Mouse (Mus musculus): ENCODE results near the gene Fcrl5.

Gene Fcrl5

DNA sequence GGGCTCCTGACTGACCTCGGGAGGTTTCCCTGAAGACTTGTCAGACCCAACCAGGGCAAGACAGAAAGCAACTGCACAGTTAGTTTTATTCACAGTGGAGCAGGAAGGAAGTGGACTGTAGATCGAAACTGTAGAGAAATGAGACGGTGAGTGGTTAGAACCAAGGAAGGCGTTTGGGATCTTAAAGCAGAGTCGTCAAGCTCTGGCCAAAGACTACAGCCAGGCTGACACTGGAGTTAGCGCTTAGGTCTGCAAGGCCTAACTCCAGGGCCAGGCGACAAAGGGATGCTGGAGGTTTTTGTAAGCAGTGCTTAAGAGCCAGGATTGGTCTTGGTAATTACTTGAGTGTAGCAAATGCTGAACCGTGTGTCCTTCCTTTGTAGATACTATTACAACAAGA lies 93.3 kb downstream of the Fcrl5 start:
- no peak for DNase-seq (ENCODE audit: low spot score)

DNA sequence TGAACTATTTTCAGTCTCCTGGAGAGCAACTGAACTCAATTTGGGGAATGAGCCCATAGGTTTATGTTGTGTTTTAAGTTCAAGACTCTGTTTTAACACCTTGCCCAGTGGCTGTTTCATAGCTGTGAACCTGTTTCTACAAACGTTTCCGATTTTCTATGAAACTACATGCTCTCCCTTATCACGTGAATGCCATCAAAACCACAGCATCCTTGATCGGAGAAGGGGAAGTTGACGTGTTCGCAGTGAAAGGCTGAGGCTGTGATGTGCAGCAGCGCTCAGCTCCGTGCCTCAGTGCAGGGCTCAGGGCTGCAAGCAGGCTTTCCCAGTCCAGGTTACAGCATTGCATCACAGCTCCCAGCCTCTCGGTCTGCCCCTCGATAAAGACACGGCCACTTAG lies 94.0 kb downstream of the Fcrl5 start:
- no peak for DNase-seq (ENCODE audit: low spot score)

DNA sequence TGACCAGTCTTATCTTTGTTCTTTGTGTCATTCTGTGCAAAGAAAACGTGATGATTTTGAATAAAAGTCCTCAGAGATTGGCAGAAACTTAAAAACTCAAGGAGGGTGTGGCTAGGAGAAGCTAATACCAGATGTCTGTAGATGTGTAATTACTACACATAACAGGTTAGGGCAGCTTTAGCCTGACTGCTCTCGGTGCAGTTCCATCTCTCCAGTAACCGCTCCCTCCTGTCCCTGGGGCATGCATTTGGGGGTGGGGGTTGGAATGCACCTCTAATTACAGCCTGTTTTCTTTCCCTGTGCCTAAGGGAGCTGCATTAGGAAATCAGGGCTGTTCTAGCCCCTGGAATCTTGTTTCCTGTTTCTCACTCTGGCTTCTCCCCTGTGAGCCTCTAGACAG lies 94.7 kb downstream of the Fcrl5 start:
- DNase-seq (ENCODE audit: low spot score): no peak

DNA sequence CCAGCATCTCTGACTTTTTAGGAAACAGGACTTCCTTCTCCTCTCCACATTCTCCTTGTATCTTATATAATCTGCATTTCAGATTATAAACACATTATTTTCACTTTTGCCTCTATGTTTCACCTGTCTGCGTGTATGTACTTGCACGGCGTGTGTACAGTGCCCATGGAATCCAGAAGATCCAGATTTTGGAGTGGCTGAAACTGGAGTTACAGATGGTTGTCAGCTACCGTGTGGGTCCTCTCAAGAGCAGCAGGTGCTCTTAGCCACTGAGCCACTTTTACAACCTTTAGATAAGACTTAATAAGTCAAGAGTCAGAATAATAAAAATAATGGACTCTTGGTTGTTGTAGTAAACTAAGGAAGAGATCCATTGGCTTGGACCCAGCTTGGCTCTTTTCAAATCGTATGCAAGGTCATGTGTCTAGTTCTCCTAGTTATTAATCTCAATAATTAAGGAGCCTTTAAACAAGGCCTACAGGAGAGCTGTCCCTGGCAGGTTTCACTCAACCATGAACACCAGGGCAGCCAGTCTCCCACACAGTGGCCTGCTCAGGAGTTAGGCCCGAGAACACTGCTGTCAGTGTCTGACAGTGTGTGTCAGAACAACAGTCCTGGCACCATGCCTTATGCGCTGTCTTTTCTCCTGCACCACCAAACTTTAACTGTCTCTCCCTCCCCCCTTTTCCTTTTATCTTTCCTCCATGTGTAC lies 98.2 kb downstream of the Fcrl5 start:
- DNase-seq (ENCODE audit: low spot score): no peak

DNA sequence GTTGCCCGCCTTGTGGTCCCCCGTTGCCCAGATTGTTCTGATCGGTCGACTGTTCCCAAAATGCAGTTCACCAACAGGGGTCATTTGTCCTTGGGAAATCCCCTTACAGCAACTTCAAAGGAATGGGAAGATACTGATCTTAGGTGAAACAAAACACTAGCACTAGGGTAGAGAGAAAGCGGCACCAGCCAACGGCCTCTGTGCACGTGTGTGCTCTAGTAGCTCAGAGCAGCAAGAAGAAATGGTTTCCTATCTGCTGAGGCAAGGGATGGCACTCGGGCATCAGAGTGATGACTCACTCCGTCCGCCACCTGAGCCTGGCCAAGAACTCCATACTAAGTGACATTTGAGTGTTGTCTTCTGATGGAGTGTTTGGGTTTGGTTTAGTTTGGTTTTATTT lies 102.5 kb downstream of the Fcrl5 start:
- DNase-seq (ENCODE audit: low spot score): no peak

DNA sequence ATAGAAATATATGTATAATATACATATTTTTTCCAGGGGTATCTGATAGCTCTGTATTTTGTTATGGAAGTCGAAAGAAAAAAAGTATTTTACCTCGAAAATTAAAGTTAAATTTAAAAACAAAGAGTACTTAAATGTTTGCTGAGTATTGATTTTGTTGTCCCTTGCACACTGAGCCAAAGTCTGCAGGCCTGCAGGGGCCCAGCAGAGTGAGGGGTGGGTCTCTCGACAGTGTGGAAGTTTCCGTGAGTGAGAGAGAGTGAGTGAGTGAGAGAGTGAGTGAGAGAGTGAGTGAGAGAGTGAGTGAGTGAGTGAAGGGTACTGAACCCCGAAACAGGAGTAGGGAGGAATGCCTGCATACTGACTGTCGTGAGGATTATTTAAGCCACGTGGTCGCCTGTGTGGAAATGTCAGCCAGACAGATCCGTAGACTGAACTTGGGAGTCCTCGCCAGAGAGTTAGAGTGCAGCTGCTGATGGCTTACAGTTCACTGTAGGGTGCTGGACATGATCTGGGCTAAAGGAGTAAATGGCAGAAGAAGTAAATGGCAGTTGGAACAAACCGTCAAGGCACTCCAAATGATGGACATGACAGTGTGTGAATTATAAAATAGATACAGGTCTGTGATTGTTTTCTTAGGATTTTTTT lies 104.6 kb downstream of the Fcrl5 start:
- no peak for DNase-seq (ENCODE audit: low spot score)

DNA sequence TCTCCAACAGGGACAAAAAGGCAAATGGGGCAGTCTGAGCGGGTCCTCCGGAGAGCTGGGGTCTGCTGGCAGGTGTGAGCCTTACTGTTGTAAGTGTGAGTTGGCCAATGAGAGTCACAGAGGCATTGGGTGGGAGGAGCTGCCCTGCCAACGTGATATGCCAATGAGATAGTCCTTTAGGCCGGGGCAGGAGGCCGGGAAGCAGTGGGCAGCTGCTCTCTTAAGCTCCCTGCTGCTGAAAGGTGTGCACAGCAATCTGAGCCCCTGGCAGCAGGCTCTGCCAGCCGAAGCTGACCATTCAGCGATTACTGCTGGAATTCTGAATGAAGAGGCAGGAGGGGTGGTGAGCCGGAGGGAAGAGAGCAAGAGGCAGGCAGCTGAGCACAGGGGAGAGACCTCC lies 105.1 kb downstream of the Fcrl5 start:
- no peak for DNase-seq (ENCODE audit: low spot score)

DNA sequence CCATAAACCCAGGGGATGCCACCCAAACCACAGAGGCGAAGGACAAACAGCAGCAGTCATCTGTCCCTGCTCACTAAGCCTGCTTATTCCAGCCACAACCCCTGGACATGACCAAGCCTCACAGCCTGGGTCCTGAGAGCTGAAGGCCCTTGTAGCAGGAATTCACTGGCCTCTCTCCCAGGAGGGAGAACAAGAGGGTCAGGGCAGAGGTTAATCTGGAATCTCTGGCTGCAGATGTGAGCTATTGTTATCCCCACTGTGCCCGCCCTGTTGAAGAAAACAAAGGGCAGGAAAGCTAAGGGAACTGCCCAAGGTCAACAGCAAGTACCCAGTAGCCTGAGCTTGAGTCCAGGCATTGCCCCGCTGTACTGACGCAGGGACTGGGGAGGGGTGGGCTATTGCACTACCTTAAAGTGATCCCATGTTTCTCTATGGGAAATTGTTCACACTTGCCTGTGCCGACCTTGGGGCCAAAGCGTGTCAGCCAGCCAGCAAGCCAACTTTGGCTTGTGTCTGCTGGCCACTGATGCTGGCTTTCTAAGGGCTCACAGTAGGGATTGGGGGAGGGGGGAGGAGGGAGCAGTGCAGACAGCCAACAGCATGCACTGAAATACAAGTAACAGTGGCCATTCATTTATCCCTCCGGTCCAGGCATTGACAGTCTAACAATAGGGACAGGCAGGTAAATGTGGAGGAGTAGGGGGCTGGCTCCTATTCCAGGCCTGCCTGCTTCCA lies 107.1 kb downstream of the Fcrl5 start:
- no peak for DNase-seq (ENCODE audit: low spot score)

DNA sequence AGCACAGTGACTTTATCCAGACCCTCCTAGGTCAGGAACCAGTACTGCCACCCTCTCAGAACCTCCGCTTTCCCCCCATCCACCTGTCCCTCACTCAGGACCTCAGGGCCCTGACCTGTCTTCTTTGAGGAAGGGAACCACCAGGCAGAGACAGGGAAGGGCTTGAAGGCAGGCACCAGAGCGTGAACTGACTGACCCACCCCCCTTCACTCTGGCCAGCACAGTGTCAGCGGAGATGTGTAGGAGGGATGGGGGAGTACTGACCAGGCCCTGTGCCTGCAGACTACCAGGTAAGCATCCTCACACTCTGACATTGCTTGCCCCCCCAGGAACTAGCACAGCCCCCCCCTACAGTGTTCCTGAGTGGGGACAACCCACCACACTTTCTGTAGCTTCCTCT lies 110.0 kb downstream of the Fcrl5 start:
- DNase-seq (ENCODE audit: low spot score): no peak

DNA sequence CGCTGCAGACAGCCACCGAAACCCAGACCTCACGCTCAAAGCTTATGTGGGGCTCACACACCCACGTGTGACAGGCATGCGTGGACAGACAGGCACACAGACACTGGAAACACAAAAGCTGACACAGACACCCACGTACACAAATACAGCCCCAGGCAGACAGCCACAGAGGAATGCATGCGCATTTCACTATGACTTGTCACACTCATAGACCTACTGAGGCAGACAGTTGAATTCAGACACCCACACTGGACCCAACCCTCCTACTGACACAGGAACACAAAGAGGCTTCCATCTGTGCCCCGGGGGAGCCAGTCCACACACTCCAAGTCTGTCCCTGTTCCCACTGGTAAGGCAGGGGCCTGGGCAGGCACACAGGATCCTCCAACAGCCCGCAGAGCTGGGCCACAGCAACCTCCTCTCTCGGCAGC lies 110.7 kb downstream of the Fcrl5 start:
- no peak for DNase-seq (ENCODE audit: low spot score)

DNA sequence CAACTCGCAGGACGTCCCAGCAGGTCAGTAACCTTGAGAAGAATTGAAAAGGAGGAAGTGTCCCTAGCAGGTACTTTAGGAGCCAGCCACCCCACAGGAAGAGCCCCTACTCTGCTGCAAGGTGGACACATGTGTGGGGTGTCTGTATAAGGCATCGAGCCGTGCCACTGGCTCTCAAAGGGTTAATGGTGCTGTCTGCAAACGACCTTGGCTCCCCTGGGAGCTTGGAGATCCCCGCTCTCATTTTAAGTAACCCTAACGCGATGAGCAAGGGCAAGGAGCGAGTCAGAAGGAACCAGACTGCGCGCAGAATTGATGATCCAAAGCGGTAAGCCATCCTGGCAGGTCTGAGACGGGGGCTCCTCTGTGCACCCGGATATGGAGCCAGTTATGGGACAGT lies 114.3 kb downstream of the Fcrl5 start:
- DNase-seq (ENCODE audit: low spot score): no peak

Measured in ovary, postnatal 36 days (tissue).